Mouse (Mus musculus): ENCODE measurements around the gene Ccdc162. TPM values are rescaled to one million over a fixed set of nuclear protein-coding genes. Genes with fewer than 3 reads are reported as not detected.

Ccdc162 gene
- polyA plus RNA-seq, 1 experiment: not detected

DNA sequence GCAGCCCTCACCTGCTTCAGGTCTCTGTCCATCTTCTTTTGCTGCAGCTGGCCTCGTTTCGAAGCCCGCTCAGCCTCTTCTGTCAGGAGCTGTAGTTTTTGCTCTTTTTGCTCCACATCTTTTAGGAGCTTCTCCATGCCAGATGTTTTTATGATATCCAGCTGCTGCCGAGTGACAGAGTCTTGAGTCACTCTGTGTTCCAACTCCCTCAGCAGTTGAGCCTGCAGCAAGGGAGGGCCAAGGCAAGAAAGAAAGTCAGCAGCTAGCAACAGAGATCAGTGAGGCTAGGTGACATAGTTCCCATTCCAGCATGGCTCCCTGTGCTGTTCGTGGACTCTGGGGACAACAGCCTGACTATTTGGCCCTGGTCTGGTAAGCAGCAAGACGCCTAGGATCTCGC, 165.7 kb downstream of the Ccdc162 start:
- TF ChIP-seq CTCF (IDR thresholded peaks at IDR 0.05; ENCODE audit: low read depth, low read length) (no peak), POLR2A (IDR thresholded peaks at IDR 0.05; ENCODE audit: borderline replicate concordance, low read depth, low read length) (no peak)
- no peaks in the 10 kb centered on the region for H3K4me1 ChIP-seq (ENCODE audit: control insufficient read depth, insufficient read depth, low read length)
- H3K27ac ChIP-seq (ENCODE audit: insufficient read depth, low read depth, low read length): no peak overlapping the region

DNA sequence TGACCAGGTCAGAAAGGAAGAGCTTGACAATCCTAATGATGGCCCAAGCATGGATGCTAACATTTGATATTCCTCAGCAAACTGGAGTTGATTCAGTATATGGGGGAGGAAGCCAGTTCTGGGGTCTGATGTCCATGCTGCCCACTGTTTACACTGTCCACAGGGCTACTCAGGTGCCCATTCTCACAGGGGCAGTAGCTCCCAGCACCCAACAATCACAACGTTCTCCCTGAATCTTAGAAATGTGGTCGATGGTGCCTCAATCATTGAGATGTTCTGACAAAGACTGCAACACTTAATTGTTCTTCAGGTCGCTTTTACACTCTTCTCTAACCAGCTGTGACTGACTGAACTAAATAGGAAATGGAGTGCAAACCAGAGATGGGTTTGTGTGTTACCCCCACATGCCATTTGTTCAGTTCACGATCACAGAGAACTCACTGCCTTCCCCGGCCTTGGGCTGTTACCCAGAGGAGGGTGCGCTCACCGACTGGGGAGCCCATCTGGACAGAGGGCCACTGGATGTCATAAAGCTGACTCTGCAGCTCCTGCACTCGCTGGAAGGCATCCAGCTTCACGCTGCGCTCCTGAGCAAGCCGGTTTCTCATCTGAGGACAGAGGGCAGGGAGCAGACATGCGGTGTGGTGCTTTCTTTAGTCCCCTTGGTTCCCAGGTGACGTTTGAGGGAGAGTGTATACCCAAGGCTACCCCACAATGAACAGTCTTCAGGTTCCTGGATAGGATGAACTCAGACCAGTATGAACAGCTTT, 169.9 kb downstream of the Ccdc162 start:
- TF ChIP-seq CTCF (IDR thresholded peaks at IDR 0.05; ENCODE audit: low read depth, low read length): no peak
- no peak for TF ChIP-seq POLR2A (IDR thresholded peaks at IDR 0.05; ENCODE audit: borderline replicate concordance, low read depth, low read length)
- Histone ChIP-seq H3K4me1 (ENCODE audit: control insufficient read depth, insufficient read depth, low read length) (peaks cover 2% of the 10 kb centered on the region; the same call in 1 of the 2 replicates), H3K4me3 (ENCODE audit: insufficient read depth, low read length) (no peak overlapping the region), H3K27ac (ENCODE audit: insufficient read depth, low read depth, low read length) (no peak overlapping the region)

More for the DNA sequence above, 165.7 kb downstream of the Ccdc162 start:
- no peak overlapping the region for H3K4me3 ChIP-seq (ENCODE audit: insufficient read depth, low read length)

DNA sequence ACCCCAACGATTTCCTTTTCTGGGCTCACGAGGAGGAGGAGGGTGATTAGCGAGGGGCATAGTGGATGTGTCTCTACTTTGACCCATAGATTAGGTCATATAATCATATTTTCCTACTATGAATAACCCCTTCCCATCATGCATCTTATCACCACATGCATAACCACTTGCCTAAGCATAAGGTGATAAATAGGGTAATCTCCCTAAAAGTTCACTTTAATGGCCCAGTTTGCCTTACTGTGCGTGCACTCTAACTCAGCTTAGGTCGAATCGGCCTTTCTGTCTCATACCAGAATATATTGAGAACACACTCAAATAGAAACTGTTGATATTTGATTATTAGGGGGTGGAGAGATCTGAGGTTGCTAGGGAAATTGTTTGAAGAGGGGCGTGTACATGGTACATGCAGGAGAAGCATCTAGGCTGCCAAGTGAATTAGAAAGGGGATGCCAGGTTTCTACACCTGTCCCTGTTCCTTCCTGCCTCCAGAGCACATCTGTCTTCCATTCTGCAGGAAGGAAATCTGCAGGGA, 171.1 kb downstream of the Ccdc162 start:
- TF ChIP-seq CTCF (IDR thresholded peaks at IDR 0.05; ENCODE audit: low read depth, low read length): no peak
- no peak for TF ChIP-seq POLR2A (IDR thresholded peaks at IDR 0.05; ENCODE audit: borderline replicate concordance, low read depth, low read length)
- Histone ChIP-seq H3K4me1 (ENCODE audit: control insufficient read depth, insufficient read depth, low read length) (peaks cover 2% of the 10 kb centered on the region; the same call in 1 of the 2 replicates), H3K27ac (ENCODE audit: insufficient read depth, low read depth, low read length) (no peak overlapping the region), H3K4me3 (ENCODE audit: insufficient read depth, low read length) (no peak overlapping the region)

DNA sequence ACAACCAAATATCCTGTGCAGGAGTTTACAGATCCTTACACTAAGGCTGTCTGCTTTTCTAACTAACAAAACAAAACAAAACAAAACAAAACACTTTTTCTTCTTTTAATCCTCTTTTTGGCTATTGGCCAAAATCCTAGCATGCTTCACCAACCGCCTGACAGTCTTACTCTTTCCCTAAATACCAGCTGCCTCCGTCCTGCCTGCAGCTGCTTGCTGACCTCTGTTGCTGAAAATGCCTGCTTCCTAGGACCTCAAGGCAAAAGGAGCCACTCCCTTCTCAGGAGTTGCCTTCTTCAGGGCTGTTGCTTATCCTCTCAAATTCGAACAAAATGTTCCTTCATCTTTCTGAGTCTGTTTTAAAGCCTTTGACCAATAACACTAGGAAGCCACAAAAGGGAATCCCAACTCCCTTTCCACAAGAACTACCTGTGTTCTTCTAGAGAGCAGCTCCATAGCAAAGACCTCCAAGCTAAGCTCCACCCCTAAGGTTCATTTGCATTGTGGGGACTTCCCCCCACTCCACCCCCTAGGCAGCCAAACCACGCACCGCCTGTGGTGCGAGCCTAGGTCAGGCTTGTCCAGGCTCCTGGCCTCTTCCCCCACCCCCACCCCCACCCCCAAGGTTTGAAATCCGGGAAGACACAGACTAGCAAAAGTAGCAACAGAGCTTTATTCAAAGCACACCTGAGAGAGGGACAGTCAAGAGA, 171.8 kb downstream of the Ccdc162 start:
- no peak overlapping the region for H3K27ac ChIP-seq (ENCODE audit: insufficient read depth, low read depth, low read length)
- H3K4me1 ChIP-seq (ENCODE audit: control insufficient read depth, insufficient read depth, low read length): peaks cover 2% of the 10 kb centered on the region; the same call in 1 of the 2 replicates
- TF ChIP-seq POLR2A (IDR thresholded peaks at IDR 0.05; ENCODE audit: borderline replicate concordance, low read depth, low read length) (no peak), CTCF (IDR thresholded peaks at IDR 0.05; ENCODE audit: low read depth, low read length) (no peak)
- no peak overlapping the region for H3K4me3 ChIP-seq (ENCODE audit: insufficient read depth, low read length)

DNA sequence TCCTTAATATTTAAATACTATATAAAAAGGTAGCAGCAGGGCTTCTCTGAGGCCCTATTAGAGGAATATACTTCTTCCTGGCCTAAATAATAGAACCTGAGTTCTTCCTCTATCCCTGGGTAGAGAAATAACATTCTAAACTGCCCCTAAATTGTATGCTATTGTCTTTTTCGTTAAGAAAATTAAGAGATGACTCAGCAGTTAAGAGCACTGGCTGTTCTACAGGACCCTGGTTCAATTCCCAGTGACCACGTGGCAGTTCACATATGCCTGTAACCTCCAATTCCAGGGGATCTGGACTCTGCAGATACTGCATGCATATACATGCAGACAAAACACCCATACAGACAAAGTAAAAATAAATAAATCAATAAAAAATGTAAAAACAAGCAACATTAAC, 172.6 kb downstream of the Ccdc162 start:
- TF ChIP-seq POLR2A (IDR thresholded peaks at IDR 0.05; ENCODE audit: borderline replicate concordance, low read depth, low read length) (no peak), CTCF (IDR thresholded peaks at IDR 0.05; ENCODE audit: low read depth, low read length) (no peak)
- Histone ChIP-seq H3K4me3 (ENCODE audit: insufficient read depth, low read length) (no peak overlapping the region), H3K4me1 (ENCODE audit: control insufficient read depth, insufficient read depth, low read length) (peaks cover 2% of the 10 kb centered on the region; the same call in 1 of the 2 replicates), H3K27ac (ENCODE audit: insufficient read depth, low read depth, low read length) (no peak overlapping the region)

DNA sequence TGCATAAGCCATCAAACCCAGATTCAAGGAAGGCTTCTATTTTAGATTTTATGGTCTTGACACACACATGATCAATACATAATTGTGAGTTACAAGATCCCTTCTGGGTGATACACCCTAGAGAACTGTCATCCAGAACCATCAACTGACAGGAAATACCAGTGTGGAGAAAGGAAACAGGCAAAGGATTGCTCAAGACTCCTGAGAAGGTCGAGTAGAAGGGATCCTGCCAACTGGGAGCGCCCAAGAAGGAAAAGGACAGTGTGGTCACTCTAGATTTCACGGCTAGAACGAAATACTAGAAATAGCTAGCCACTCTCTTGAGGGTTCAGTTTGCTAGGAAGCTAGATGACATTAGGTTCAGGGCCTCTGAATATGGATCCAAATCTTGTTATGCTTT, 173.0 kb downstream of the Ccdc162 start:
- TF ChIP-seq CTCF (IDR thresholded peaks at IDR 0.05; ENCODE audit: low read depth, low read length) (no peak), POLR2A (IDR thresholded peaks at IDR 0.05; ENCODE audit: borderline replicate concordance, low read depth, low read length) (no peak)
- H3K27ac ChIP-seq (ENCODE audit: insufficient read depth, low read depth, low read length): no peak overlapping the region
- no peak overlapping the region for H3K4me3 ChIP-seq (ENCODE audit: insufficient read depth, low read length)

DNA sequence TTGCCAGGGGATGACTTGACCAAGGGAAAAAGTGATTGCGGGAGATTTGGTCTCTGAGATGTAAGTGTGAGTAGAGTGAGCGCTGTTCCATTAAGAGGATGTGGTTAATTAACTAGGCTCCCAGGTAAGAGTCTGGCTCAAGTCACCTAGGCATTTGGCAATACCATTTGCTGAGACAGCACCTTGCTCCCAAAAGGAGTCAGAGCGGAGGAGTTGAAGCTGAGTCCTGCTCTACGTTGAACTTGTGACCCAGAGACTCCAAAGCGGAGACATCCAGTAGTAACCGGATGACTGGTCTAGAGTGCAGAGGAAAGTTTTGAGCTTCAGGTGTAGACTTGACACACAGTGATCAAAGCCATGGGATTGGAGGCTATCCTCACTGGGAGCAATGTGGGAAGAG, 174.4 kb downstream of the Ccdc162 start:
- Histone ChIP-seq H3K27ac (ENCODE audit: insufficient read depth, low read depth, low read length) (no peak overlapping the region), H3K4me1 (ENCODE audit: control insufficient read depth, insufficient read depth, low read length) (peaks cover 2% of the 10 kb centered on the region; the same call in 1 of the 2 replicates)
- TF ChIP-seq POLR2A (IDR thresholded peaks at IDR 0.05; ENCODE audit: borderline replicate concordance, low read depth, low read length) (no peak), CTCF (IDR thresholded peaks at IDR 0.05; ENCODE audit: low read depth, low read length) (no peak)

More for the DNA sequence above, 173.0 kb downstream of the Ccdc162 start:
- peaks cover 2% of the 10 kb centered on the region; the same call in 1 of the 2 replicates for H3K4me1 ChIP-seq (ENCODE audit: control insufficient read depth, insufficient read depth, low read length)

DNA sequence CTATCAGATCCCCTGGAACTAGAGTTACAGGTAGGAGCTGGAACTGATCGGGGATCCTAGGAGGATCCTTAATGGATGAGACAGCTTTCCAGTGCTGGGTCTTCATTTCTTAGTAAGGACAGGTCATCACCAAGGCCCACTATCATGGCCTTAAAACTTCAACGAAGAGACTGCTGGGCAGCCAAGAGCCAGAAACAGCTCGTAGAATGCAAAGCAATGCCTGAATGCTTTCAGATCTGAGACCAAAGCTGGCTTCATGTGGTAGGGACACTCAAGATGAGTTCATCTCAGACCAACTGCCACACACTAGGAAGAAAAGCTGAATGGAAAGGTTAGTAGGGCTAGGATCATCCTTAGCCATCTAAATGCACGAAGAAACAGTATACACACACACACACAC, 177.4 kb downstream of the Ccdc162 start:
- H3K4me1 ChIP-seq (ENCODE audit: control insufficient read depth, insufficient read depth, low read length): peaks cover 2% of the 10 kb centered on the region; the same call in 1 of the 2 replicates
- TF ChIP-seq POLR2A (IDR thresholded peaks at IDR 0.05; ENCODE audit: borderline replicate concordance, low read depth, low read length) (no peak), CTCF (IDR thresholded peaks at IDR 0.05; ENCODE audit: low read depth, low read length) (no peak)
- no peak overlapping the region for H3K4me3 ChIP-seq (ENCODE audit: insufficient read depth, low read length)
- no peak overlapping the region for H3K27ac ChIP-seq (ENCODE audit: insufficient read depth, low read depth, low read length)

More for the DNA sequence above, 174.4 kb downstream of the Ccdc162 start:
- no peak overlapping the region for H3K4me3 ChIP-seq (ENCODE audit: insufficient read depth, low read length)

DNA sequence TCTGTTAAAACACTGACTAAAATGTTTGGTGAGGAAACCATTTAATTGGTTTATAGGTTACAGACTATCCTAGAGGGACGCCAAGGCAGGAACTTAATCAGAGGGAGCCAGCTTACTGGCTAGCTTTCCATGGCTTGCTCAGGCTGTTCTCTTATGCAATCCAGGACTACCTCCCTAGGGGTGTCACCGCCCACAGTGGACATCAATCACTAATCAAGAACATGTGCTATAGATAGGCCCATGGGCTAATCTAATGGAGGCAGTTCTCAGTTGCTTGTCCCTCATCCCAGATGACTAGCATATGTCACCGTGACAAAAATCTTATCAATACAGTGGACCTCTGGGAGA, 178.5 kb downstream of the Ccdc162 start:
- TF ChIP-seq CTCF (IDR thresholded peaks at IDR 0.05; ENCODE audit: low read depth, low read length) (no peak), POLR2A (IDR thresholded peaks at IDR 0.05; ENCODE audit: borderline replicate concordance, low read depth, low read length) (no peak)
- Histone ChIP-seq H3K4me3 (ENCODE audit: insufficient read depth, low read length) (no peak overlapping the region), H3K27ac (ENCODE audit: insufficient read depth, low read depth, low read length) (no peak overlapping the region), H3K4me1 (ENCODE audit: control insufficient read depth, insufficient read depth, low read length) (no peaks in the 10 kb centered on the region)

Data from bone marrow macrophage, adult 2 months (primary cell).